Mouse (Mus musculus) olfactory bulb, adult 2 months (tissue): ENCODE measurements around the gene Ugp2.

Experiments
- CTCF ChIP-seq: fragments of 200-500 bp; IDR thresholded peaks from 2 replicates; pipeline ENCODE4 v1.5.1; 2012; ENCODE audit warnings: low read depth, mild to moderate bottlenecking, low read length, moderate library complexity; ENCODE audit not compliant: insufficient read depth
- POLR2A ChIP-seq: fragments of 200-500 bp; IDR thresholded peaks from 2 replicates; pipeline ENCODE4 v1.6.1; 2012; ENCODE audit warnings: mild to moderate bottlenecking, low read depth, low read length, moderate library complexity; ENCODE audit not compliant: insufficient read depth

- no peak for TF ChIP-seq POLR2A
- no peak for TF ChIP-seq CTCF
Measured at GRCm38 (mm10) chr11:21346020-21346419, 25.0 kb downstream of the Ugp2 start.
